Mouse (Mus musculus) c-Kit-positive CD71-positive TER-119-negative erythroid progenitor cells, embryonic 14.5 days (primary cell): Measurements from ENCODE around the gene Eed.
A peak's percentile ranks its signal among the peaks of the same experiment; 100 is the strongest.

Experiments used
- DNase-seq: peaks from one replicate; pipeline ENCODE4 v3.0.0-alpha.2; 2013; ENCODE audit warnings: low read depth

Gene Eed

DNA sequence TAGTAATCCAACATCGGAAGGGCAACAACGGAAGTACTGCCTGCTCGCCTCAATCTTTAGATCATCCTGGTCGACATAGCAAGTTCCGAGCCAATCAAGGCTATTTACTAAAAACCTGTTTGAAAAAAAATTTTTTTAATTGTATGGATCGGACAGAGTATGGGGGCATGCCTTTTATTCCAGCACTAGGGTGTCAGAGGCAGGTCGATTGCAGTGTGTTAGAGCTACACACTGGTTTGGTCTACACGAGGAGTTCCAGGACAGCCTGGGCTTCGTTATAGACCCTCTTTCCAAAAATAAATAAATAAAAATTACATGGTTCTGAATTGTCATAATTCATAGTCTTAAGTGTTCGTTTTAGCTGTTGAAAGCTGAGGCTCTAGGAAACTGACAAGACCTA, 774 bp upstream of the Eed start:
- no peak for DNase-seq

DNA sequence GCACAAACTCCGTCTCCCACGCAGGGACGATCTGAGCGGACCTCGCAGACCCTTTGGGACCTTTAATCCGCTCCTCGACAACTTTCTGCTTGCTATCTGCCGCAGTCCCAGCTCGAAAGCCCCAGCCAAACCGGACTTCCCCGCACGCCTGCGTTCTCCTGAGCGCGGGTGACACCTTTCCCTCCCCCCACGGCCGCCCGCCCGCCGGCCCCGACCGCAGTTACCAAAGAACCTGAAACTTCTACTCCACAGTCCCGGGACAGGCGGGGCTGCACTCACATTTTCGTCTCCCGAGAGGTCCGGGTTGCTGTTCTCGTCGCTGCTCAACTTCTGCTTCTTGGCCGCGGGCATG, 674 bp downstream of the Eed start:
- DNase-seq: no peak

DNA sequence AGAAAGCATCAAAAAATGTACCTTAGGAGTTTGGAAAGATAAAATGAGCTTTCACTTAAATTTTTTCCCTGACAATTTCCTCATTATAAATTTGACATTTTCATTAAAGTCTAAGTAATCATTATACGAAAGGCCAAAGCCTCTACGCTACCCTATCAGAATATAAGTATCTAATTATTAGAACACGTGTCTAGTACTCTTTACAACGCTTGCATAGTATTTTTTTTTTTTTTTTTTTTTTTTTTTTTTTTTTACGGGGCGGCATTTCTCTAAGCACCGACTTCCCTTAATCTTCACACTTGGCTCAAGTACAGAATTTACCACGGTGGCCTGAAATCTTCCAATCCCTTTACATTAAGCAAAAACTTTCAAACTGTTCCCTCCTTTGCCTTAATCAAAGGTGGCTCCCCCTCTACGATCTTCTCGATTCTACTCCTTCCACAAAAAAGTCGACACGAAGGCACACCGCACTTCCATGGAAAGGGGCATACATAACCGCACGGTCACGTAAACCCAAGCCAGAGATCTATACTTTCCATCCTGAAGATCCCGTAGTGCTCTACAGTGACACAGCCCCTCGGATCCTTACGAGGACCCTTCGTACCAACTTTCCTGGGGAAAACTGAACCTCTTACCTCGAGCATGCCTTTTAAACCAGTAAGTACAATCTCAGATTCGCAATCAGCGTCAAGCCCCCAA, 1.2 kb downstream of the Eed start:
- peak; percentile 28 for DNase-seq

DNA sequence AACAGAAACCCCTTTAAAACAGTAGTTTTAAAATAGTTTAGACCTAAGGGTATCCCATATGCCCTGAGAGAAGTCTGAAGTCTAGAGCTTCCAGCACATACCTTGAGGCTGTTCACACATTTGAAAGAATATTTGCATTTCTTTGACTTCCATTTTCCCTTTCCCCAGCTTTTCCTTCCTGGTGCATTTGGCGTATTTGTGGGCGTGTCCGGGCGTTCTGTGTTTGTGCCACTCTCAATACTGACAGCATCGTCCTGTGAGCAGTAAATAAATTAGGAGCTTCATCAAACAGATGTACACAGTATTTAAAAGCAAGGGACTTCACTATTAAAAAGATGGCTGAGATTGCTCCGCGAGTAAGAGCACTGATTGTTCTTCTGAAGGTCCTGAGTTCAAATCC, 4.0 kb downstream of the Eed start:
- DNase-seq: no peak

DNA sequence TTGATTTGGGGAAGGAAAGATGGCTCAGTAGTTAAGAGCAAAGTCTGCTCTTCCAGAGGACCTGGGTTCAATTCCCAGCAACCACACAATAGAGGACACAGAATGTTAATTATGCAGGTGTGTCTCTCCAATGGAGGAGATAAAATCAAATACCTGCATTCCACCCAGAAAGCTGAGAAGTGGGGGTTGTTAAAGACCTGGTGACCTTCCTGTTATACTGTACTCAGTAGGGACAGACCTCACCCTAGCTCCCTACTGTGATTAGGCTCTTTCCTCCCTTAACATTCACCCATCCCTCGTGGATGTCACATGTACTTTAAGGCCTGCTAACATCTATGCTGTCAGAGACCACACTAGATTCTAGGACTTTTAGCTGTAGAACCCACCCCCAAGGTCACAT, 5.2 kb downstream of the Eed start:
- no peak for DNase-seq

DNA sequence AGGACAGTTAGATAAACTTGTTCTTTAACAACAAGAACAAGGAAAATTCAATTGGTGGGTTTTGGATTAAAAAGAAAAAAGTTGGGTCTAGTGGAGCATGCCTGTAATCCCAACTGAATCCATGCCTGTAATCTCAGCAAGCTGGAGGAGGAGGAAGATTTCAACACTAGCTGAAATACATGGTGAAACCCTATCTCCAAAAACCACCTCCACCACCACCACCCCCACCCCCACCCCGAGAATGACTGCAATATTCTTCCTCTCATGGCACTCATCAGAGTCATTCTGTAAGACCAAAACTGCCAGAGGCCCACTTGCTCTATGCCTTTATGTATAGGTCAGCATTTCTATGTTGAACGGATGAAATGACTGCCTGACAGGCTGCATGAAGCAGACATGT, 13.5 kb downstream of the Eed start:
- no peak for DNase-seq

DNA sequence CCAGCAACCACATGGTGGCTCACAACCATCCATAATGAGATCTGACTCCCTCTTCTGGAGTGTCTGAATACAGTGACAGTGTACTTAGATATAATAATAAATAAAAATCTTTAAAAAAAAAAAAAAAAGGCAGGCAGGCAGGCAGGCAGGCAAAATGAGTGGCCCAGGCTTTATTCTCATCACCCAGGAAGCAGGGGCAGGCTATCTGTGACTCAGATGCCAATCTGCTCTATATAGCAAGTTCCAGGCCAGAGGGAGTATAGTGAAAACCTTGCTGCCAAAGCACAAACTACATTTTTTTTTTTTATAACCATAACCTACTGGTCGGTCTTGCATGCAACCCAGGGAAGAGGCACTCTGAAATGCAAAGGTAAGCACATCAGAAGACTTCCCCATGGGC, 14.0 kb downstream of the Eed start:
- DNase-seq: no peak

DNA sequence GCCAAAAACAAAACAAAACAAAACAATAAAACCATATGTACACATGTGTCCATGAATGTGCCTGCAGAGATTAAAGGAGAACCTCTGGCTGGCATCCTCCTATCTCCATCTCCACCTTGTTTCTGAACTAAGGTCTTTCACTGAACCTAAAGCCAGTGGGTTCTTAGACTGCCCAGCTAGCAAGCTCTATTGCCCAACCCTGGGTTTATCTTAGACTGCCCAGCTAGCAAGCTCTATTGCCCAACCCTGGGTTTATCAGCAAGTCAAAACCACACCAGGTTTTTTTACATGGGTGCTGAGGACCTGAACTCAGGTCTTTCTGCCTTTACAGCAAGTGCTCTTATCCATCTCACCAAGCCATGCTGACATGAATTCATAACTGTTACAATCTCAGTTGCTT, 17.6 kb downstream of the Eed start:
- DNase-seq: peak; percentile 54

DNA sequence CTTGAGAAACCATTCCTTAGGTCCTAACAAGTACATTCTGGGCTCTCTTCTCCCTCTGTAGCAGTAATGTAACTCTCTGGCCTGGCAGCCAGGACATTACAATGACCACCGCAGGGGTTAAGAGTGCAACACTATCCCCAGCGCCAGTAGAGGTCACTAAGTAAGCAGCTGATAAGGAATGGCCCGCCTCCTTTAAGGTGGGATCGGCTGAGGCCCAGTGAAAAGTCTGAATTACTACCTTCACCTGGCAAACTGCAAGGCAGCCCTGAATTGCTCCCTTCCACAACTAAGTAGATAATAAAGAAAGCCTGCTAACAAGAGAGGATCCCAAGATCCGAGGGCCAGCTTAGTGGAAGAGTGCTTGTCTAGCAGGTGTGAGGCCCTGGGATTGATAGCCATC, 23.5 kb downstream of the Eed start:
- DNase-seq: no peak

DNA sequence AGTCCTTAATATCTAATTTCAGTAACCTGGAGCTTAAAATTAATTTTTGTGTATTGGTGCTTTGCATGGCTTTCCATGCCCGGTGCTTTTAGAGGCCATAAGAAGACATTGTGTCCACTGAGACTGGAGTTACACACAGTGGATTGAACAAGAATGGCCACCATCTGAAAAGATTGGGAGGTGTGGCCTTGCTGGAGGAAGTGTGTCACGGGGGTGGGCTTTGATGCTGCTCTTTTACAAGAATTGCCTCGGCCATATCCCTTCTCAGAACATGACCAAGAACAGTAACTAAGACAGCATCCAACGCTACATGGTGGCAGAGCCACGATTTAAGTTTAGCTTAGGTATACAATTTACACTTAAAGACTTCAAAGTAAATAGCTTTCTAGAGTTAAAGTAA, 26.5 kb downstream of the Eed start:
- no peak for DNase-seq

DNA sequence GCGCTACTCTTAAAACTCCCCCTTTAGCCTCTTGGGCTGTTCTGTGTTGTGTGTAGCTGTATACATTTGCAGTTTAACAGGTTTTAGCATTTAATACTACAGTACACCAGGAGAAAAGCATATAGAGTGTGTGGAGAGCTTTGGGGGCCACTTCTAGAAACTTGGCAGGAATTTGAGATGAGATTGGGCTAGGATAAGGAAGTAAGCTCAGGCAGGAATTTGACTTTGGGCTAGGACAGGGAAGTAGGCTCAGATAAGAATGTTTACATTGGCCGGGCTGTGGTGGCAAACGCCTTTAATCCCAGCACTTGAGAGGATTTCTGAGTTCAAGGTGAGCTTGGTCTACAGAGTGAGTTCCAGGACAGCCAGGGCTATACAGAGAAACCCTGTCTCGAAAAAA, 31.4 kb downstream of the Eed start:
- DNase-seq: no peak

DNA sequence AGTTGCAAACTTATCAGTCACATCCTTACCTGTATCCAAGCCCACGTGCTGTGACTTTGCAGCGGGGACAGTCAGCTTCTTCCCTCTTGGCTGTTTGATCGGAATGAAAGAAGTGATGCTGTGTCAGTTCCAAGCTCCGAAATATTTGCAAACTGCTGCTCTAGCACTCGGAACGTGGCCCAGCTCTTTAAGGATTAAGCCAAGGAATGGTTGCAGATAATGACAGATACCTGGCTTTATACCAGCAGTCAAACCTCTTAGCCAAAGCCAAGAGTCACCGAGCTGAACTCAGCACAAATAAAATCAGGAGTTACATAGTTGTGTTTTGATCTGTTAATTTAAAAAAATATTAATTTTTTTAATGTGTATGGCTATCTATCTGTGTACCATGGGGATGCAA, 32.8 kb downstream of the Eed start:
- no peak for DNase-seq

DNA sequence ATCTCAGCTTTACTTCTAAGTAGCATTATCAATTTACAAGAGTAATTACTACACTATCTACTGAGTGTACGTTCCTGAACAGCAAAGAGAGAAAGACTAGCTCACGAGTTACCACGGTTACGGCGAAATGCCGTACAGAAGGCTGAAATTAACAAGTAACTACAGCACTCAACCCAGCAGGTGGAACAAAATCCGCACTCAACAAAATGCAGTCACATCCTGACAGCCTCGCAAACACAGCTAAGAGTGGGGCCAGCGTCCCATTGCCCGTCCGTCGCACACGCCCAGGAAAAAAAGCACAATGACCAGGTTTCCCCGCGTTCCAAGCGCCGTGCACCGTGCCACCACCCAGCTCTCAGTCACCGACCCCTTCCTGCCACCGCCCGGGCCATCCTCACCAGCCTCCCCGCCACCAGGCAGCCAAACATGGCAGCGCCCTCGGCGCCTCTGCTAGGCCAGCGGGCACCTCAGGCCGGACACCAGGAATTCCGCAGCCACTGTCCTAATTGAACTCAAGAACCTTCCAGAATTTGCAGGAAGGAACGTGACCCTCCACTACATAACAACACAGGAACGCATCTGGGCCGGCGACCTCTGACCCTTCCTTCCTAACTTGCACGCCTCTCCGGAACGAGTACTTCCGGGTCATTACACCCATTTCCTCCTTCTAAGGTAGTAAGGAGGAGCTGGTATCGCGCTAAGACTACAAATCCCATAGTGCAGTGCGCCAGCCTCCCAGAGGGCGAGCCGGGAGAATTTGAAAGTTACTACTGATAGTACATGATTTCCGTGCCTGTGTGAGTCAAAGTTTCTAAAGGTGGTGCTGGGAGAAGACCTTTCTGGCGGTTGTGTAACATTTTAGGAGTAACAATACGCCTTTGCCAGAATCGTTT, 40.0 kb downstream of the Eed start, which contains the start of gene Hikeshi:
Hikeshi (minus strand) TSS at position 634 of the 893 bp plus-strand sequence.
- DNase-seq: peak; percentile 99

DNA sequence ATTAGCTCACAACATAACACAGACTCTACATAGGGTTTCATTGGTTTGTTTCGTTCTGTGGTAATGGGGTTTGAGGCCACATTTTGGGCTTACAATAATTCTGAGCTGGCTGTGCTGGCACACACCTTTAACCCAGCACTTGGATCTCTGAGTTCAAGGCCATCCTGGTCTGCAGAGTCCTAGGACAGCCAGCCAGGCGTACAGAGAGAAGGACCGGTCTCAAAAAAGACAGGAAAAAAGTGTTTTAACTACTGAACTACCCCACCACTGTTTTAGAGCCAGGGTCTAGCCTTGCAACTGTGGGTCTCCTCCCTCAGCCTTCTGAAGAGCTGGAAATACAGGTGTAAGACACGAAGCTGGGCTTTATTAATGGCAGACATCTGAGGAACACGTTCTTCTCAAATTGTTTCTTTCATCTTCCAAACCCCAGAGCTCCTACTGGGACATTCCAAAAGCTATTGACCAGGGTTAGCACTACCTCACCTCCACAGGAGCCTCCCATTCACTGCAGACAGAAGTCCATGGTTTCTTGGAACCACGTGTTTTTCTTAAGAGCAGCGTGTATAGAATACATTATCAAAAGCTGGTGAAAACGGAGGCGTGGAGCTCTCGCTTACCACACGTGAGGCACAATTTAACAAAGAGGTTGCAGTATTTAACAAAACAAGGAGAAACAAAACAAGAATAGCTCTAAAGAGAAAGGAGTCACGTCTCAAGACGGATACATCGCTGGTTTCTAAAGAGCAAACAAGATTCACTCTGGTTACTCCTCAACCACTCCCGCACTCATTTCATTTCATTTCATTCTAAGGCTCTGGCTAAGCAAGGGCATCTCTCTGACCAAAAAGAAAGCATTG, 41.1 kb downstream of the Eed start:
- DNase-seq: peak; percentile 16

DNA sequence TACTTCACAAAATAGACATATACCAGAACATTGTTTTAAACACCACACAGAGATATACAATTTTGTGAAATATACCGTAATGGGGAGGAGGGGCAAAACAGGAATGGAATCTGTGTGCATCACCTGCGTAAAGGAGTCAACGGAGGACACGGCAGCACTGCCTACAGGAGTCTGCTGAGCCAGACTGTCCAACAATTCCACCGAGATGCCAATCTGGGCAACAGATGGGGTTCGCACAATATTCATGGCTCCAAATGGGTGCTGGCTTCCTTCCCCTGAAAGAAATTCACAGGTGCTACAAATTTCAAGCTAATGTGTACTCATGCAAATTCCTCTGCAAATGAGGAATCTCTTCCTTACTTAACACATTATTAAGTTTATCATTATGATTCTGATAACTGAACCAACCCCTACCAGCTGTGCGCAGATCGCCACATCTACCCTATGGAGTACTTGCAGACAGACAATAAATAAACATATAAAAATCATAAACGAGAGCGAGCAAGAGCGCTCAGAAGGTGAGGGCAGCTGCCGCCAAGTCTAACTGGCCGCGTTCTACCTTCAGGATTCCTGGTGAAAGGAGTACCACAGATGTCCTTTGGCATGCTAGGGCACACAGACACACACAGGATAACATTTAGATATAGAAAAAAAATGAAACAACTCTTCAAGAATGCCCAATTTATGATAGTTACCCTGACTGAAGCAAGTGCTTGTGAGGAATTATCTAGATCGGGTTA, 57.2 kb downstream of the Eed start:
- DNase-seq: no peak

DNA sequence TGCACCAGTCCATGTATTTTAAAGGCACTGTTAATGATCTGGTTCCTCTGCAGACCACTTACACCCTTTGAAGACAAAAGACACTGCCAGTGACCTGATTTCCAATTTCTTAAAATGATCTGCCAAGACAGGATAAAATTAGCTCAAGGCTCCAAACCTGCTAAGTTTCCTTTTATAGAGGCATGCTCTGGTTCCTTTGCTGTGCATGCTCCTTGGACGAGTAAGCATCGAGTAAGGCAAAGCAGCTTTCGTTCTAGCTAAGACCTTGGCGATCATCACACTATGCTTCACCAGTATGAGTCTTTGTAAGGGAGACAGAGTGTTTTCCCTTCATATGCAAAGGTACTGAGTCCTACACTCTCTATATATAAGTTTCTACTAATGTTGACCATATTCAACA, 63.0 kb downstream of the Eed start:
- no peak for DNase-seq

DNA sequence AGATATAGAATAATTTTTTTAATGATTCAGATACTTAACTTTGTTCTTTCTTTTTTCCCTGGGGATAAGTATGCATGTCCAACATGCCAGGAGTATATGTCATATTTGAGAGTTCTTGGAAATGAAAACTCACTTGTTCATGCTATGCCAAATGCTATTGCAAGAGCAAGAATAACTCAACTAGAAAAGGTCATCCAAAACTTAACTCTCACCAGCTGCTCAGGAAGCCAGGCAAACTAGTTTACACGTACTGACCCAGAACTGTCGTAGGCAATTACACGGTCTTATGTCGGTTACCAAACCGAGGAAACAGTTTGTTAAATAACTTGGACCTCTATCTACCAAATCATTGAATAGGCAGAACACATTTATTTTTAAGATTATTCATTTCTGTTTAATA, 64.1 kb downstream of the Eed start:
- DNase-seq: no peak

DNA sequence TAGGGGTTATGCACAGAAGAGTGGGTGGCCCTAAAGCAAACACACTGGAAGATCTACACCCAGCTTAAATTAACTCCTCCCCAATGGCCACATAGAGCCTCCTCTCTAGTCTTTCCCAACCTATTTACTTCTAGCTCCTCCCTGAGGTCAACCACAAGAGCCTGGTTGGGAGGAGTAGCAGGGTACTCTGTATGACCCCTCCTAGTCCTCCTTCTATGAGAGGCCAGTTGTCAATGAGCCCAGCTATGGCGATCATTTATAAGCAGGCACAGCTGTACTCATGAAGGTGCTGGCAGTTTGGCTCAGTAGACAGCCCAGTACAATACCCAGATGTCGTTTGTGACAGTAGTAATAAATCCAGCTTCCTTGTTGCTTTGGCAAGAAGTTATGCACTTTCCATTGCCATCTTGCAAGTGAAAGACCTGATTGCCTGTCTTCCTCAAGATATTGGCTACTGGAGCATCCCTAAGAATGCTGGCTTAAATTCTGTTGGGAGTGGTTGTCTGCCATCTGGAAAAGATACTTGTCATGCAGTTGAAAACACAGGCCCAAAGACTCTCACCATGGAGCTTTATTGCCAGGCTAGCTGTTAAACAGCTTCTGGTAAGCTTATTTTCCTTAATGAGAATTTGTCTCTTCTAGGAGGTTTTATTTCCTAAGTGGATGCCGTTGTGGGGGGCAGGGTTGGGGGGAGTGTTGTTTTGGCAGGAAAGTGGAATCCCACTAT, 67.2 kb downstream of the Eed start:
- no peak for DNase-seq

DNA sequence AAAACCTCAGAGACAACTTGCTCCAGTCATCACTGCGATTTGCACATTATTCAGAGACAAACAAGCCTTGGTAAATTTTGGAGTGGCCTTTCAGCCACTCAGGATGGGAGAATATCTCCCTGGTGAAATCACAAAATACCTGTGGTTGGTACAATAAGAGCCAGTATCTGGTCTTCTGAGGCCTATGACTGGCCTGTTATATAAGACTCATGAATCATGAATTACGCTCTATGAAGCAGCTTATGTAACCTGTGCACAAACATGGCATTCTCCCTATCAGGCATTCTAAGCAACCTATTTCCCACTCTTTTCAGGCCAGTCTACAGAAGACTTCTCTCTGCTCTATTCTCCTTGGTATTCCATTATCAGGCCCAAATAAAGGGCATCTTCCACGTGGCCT, 68.4 kb downstream of the Eed start:
- DNase-seq: no peak

DNA sequence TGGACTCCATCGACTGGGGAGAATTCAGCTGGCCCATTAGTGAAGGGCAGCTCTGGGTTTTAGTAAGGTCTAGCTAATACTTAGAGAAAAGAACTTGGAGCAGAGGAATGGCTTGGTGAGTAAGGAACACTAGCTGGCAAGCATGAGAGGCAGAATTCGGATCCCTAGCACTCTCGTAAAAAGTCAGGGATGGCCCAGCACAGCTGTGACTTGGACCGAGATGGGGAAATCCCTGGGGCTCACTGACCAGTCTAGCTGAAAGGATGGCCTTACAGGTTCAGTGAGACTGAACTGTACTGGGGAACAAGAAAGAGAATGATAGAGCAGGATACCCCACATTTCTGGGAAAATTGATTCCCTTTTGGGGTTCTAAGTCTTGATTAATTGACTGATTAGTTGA, 71.1 kb downstream of the Eed start:
- DNase-seq: no peak

DNA sequence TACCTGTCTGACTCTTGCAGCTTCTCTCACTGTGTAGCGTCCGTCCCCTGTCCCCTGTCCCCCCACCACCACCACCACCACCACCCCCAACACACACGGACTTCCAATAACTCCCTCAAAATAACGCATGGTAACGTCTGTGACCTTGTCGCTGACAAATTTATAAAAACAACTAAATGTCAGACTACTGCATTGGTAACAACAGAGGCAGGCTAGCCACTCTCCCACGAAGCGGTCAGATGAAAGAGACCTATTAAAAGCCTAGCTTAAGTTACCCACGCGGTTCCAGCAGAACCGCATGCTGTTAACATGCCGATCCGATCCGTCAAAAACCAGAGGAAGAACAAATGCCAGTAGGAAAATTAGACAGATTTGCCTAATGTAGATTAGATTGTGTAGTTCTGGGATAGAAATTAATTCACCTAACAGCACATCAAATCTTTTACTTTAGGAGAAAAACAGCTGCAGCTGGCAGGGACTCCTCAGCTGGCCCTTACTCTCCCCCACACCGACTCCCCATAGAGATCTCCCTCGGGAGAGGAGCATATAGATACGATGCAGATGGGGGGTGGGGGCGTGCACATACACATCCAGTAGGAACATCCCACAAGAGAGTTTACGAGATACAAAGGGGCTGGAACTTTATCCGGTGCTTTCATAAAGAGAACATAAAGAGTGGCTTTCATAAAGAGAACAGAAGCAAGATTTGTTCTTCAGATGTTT, 71.7 kb downstream of the Eed start:
- DNase-seq: no peak
